Mouse (Mus musculus) heart, adult 2 months (tissue): ENCODE data around the gene Olfr893.

Experiments used
- CTCF ChIP-seq: fragments of 200-600 bp; IDR thresholded peaks from 2 replicates; pipeline ENCODE4 v1.8.1; 2022; ENCODE audit warnings: antibody characterized with exemption, mild to moderate bottlenecking, moderate library complexity
- POLR2A ChIP-seq: fragments of 200-500 bp; IDR thresholded peaks from 2 replicates; pipeline ENCODE4 v1.6.1; 2011; ENCODE audit warnings: mild to moderate bottlenecking, low read depth, low read length, control low read depth; ENCODE audit not compliant: insufficient read depth

GRCm38 (mm10) chr9:38217755-38218154, 9.6 kb downstream of the Olfr893 start, which contains the start of gene Olfr894:
- TF ChIP-seq CTCF = no peak
- TF ChIP-seq POLR2A = no peak
